Mouse (Mus musculus) spleen, adult 2 months (tissue): ENCODE results near the gene Hand1.

ENCODE experiments used
- CTCF ChIP-seq: fragments of 200-500 bp; IDR thresholded peaks from 2 replicates; pipeline ENCODE4 v1.5.1; 2011; ENCODE audit warnings: mild to moderate bottlenecking, inconsistent platforms; ENCODE audit not compliant: insufficient read depth, insufficient read length, insufficient replicate concordance; ENCODE audit errors: extremely low read depth
- POLR2A ChIP-seq: fragments of 200-500 bp; IDR thresholded peaks from 2 replicates; pipeline ENCODE4 v1.6.1; 2011; ENCODE audit warnings: low read depth, low read length, inconsistent platforms

DNA sequence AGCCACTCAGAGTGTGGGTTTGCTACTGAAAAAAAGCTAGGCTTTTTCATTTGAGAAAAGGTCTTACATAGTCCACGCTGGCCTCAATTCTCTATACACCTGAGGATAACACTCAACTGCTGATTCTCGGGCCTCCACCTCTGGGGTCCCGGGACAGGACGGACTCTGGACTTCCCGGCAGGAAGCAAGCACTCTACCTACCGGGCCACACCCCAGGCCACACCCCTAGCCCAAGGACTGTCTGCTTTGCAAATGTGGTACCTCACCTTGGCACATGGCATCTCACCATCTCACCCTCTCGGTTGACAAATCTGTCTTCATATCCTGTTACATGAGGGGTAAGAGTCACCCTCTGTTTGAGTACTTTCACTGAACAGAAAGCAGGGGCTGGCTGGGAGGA, 17.7 kb upstream of the Hand1 start:
- TF ChIP-seq CTCF: no peak
- no peak for TF ChIP-seq POLR2A
